Mouse (Mus musculus) skeletal muscle tissue, adult 2 months (tissue): ENCODE measurements around the gene Sult2b1.

Experiments
- DNase-seq: peaks from one replicate; pipeline ENCODE4 v3.0.0-alpha.2; 2012; ENCODE audit warnings: low read depth, low spot score

Gene Sult2b1

GRCm38 (mm10) chr7:45770427-45771082 is 13.9 kb downstream of the Sult2b1 start:
- no peak for DNase-seq

GRCm38 (mm10) chr7:45767500-45767899 is 17.0 kb downstream of the Sult2b1 start:
- DNase-seq = no peak

- no peak for DNase-seq
These were observed 17.7 kb downstream of the Sult2b1 start for GRCm38 (mm10) chr7:45766764-45767163.

- no peak for DNase-seq
These were observed 18.5 kb downstream of the Sult2b1 start for GRCm38 (mm10) chr7:45765995-45766394.

GRCm38 (mm10) chr7:45760151-45760550 is 24.3 kb downstream of the Sult2b1 start:
- no peak for DNase-seq

GRCm38 (mm10) chr7:45759400-45759799 is 25.1 kb downstream of the Sult2b1 start:
- DNase-seq = no peak

GRCm38 (mm10) chr7:45755703-45756102 is 28.8 kb downstream of the Sult2b1 start:
- no peak for DNase-seq

- DNase-seq = no peak
These were observed 34.3 kb downstream of the Sult2b1 start for GRCm38 (mm10) chr7:45750162-45750561.

GRCm38 (mm10) chr7:45749401-45749800 is 35.1 kb downstream of the Sult2b1 start:
- no peak for DNase-seq

- no peak for DNase-seq
These were observed 36.4 kb downstream of the Sult2b1 start for GRCm38 (mm10) chr7:45748110-45748509.

GRCm38 (mm10) chr7:45747450-45747849 is 37.0 kb downstream of the Sult2b1 start:
- no peak for DNase-seq

GRCm38 (mm10) chr7:45746518-45746917 is 38.0 kb downstream of the Sult2b1 start:
- no peak for DNase-seq

GRCm38 (mm10) chr7:45744387-45744786 is 40.1 kb downstream of the Sult2b1 start:
- no peak for DNase-seq

GRCm38 (mm10) chr7:45742338-45742737 is 42.1 kb downstream of the Sult2b1 start:
- no peak for DNase-seq

- DNase-seq = no peak
These were observed 42.7 kb downstream of the Sult2b1 start for GRCm38 (mm10) chr7:45741777-45742176.

GRCm38 (mm10) chr7:45741308-45741707 is 43.2 kb downstream of the Sult2b1 start:
- DNase-seq = no peak

- no peak for DNase-seq
These were observed 44.6 kb downstream of the Sult2b1 start for GRCm38 (mm10) chr7:45739820-45740219.

- peak; percentile 73 for DNase-seq
These were observed 45.2 kb downstream of the Sult2b1 start for GRCm38 (mm10) chr7:45739162-45739763.

- no peak for DNase-seq
These were observed 51.0 kb downstream of the Sult2b1 start for GRCm38 (mm10) chr7:45733477-45733876.

- DNase-seq = no peak
These were observed 53.6 kb downstream of the Sult2b1 start for GRCm38 (mm10) chr7:45730727-45731431.

GRCm38 (mm10) chr7:45727625-45728024 is 56.8 kb downstream of the Sult2b1 start:
- no peak for DNase-seq

GRCm38 (mm10) chr7:45726419-45726818 is 58.0 kb downstream of the Sult2b1 start:
- no peak for DNase-seq

GRCm38 (mm10) chr7:45725713-45726112 is 58.8 kb downstream of the Sult2b1 start, which contains the start of gene Spaca4:
Gene Spaca4, minus strand, starts transcription at chr7:45725813.
- no peak for DNase-seq
